Mouse (Mus musculus): Measurements from ENCODE around the gene Glt1d1.
A peak's percentile ranks its signal among the peaks of the same experiment; 100 is the strongest.

Gene Glt1d1

GRCm38 (mm10) chr5:127632167-127633145, at the start of gene Glt1d1, which contains the start of gene Slc15a4:
Glt1d1 (plus strand) TSS chr5:127632262.
Slc15a4 (minus strand) TSS chr5:127632897.
- DNase-seq (ENCODE audit: low spot score in 2 of 2), result no peak

DNA sequence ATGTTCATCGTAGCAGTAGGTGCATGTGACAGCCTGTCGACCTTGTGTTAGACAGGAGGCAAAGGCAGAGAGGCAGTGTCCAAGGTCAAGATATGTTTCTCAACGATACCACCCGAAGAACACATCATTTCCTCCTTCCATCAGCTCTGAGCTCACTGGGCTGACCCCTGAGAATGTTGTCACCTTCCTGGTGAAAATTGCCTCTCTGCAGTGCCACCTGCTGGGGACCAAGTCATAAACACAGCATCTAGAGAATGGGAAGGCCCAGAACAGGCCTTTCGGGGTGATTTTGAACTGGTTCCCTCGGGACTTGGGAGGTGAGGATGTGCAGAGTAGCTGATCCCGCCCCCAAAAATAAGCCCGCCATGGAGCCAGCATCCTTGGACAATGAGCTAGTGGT, 48.4 kb upstream of the Glt1d1 start:
- no peak for DNase-seq (ENCODE audit: low spot score in 2 of 2)

DNA sequence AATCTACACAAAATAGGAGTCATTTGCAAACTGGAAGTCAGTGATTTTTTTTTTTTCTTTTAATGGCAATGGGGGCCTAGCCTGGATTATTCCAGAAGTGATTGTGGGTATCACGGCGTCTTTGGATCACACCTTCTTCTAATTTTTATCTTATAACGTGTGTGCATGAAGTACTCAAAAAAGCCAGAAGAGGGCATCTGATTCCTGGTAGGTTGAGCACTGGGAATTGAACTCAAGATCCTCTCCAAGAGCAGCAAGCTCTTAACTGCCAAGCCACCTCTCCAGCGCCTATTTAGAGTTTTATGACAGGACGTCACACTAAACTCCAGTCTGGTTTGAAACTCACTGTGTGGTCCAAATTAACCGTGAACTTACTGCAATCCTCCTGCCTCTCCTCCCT, 44.2 kb upstream of the Glt1d1 start:
- DNase-seq (ENCODE audit: low spot score in 2 of 2), result no peak

DNA sequence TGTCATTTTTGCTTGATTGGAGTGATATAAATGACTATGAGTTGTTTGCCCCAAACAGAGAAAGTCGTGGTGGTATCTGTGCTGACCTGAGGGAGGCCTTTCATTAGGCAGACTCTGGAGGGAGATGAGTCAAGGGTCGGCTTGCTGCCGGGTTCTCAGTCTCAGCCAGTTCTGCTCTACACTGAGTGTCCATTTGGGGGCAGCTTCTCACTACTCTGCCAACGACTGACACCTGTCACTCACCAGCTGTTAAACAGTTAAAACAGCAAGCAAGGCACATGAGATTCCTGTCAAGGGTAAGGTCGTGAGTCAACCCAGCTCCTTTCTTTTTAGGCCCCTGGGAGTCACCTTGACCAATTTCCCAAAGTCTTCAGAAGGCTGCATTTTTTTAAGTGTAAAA, 39.7 kb upstream of the Glt1d1 start:
- DNase-seq (ENCODE audit: low spot score in 2 of 2), result no peak

DNA sequence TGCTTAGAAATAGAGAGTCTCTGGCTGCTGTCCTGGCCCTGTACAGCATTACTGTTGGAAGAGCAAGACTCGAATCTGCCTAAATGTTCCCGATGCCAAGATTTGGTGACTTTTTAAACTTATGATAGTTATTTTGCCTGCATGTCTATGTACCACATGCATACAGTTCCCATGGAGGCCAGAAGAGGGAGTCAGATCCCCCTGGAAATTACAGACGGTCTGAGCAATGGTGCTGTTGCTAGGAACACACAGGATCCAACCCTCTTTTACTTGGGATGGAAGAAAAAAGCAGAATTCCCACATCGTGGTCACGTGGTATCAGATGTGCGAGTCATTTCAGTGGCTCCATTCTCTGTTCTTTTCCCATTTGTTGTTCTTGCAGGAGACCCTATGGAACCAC, 39.2 kb upstream of the Glt1d1 start:
- DNase-seq (ENCODE audit: low spot score in 2 of 2), result no peak

DNA sequence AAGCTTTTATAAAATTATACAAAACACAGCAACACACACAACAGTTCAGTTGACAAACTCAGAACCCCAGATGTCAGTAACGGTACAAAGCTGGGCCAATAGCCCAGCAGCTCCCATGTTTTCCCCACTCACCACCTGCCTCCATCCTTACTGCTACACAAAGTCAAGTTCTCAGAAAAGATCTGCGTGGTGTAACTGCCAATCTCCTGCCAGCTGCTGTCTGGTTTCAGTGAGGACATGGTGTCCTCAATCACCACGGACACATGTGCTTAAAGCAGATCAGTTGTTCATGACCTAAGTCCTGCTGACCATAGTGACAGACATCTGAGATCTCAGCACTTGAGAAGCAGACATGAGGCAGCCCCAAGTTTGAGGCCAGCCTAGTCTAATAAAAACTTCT, 36.4 kb upstream of the Glt1d1 start:
- DNase-seq (ENCODE audit: low spot score in 2 of 2), result no peak

- no peak for DNase-seq (ENCODE audit: low spot score in 2 of 2)
Measured at GRCm38 (mm10) chr5:127596862-127597261, 35.2 kb upstream of the Glt1d1 start.

GRCm38 (mm10) chr5:127602996-127603395, 29.1 kb upstream of the Glt1d1 start:
- no peak for DNase-seq (ENCODE audit: low spot score in 2 of 2)

DNA sequence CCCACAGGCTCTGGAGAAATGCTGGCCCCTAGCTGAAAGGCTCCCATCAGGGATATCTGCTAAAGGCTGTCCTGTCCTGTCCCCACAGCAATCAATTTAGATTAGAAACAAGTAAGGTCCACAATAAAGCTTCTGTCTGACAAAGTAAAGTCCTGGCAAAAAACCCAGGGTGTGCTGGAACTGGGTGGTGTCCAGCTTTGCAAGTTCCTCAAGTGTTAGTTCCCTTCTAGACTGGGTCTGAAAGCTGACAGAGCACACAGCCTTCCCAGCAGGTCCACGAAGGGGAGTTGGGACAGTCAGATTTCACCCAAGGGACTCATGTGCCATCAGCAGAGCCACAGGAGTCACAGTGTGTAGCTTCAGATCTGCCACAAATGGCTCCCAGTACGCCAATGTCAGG, 24.6 kb upstream of the Glt1d1 start:
- no peak for DNase-seq (ENCODE audit: low spot score in 2 of 2)

GRCm38 (mm10) chr5:127609191-127609714, 22.8 kb upstream of the Glt1d1 start:
- no peak for DNase-seq (ENCODE audit: low spot score in 2 of 2)

DNA sequence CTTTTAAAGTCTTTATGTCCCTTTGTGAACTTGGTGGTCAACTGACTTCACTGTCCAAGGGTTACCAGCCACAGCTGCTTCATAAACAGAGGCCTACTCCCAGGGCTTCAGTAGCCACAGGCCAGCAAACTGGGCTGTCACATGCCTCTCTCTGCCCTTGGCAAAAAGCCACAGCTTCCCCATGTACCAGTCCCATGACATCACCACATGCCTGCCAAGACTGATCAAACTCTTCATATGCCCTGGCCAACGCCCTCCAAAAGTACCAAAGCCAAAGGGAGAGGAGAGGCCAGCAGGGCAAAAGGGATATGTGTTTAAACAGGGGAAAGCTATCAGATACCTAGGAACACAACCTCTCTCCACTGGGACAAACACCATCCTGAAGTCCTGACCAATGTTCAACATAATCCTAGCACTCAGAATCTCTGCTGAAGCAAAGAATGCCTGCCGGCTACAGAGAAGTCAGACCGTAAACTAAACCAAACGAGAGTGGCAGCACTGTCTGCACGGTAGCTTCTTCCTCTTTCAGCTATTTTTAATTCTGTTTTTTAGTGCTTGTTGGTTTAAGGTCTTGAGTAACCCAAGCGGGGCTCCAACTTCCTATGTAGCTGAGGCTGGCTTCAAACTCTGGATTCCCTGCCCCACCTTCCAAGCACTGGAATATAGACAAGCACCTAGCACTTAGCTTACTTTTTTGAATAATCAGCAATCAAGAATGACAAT, 21.1 kb upstream of the Glt1d1 start:
- DNase-seq (ENCODE audit: low spot score in 2 of 2), result peak; percentile 28 to 66

DNA sequence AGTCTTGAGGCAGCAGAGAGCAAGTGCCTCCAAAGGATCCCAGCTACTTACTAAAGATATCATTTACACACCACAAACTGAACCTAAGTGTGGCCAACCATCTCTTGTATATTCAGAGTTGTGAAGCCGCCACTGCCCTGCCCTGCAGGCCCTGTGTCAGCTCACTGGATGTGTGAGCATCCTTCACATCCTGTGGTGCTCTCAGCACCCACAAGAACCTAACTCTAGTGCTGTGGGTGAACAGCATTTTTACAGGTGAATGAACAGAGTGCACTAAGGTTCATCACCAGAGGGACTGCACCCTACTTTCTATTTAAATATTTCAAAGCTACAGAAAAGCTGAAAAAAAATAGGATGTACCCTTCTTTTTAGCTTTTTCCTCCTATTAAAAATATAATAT, 20.2 kb upstream of the Glt1d1 start:
- no peak for DNase-seq (ENCODE audit: low spot score in 2 of 2)

DNA sequence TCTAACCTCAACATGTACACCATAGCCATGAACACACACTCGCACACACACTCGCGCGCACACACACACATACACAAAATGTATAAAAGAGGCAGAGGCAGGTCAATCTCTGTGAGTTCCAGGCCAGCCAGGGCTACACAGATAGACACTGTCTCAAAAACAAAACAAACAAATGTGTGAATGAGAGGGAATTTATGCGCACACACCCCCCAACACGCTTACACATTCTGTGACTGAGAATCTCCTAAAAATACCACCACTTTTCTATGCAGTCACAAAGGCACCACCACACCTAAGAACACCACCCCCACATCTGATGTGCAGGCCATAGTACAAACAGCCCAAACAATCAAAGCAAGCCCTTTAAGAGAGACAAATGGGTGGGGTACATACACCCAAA, 19.7 kb upstream of the Glt1d1 start:
- DNase-seq (ENCODE audit: low spot score in 2 of 2), result no peak

DNA sequence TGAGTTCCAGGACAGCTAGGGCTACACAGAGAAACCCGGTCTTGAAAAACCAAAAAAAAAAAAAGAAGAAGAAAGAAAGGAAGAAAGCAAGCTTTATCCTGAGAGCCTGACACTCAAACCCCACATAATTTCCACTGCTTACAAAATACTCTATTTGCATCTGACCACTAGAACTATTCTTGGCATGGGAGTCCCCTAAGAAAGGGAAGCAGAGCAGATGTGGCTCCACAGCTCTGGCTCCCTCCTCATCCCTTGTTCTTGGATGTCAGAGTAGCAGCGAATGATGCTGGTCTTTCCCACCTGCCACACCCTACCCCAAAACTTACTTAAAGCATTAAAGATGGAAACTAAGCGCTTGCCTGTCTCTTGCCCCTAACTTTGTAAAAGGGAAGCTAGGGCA, 16.6 kb upstream of the Glt1d1 start:
- no peak for DNase-seq (ENCODE audit: low spot score in 2 of 2)

GRCm38 (mm10) chr5:127616151-127616550, 15.9 kb upstream of the Glt1d1 start:
- no peak for DNase-seq (ENCODE audit: low spot score in 2 of 2)

DNA sequence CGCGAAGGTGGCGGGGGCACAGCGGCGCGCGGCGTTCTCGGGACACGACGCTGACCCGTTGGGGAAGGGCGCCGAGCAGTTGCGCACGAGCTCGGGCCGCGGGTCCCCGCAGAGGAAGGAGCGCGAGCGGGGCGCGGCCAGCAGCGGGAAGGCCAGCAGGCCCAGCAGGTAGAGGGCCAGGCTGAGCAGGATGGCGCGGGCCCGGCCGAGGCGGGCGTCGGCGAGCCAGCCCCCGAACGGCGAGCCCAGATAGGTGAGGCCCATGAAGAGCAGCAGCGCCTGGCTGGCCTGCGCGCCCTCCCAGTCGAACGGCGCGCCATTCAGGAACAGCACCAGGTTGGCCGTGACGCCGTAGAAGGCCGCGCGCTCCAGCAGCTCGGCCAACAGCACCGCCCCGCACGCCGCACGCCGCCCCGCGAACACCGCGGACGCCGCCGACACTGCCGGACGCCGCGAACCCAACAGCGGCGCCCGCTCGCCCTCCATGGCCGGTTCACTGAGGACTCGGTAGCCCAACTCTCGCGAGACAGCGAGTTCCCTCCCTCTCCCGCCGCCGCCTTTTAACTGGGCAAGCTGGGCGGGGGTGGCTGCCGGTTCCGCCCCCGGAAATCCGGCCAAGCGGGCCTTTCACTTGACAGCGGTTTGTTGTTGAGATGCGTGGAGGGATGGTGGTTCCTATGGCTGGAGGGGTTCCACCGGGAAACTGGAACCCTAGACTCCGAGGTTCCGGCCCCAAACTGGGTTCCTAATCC, 15.0 kb upstream of the Glt1d1 start:
- peak; percentile 97 to 98 for DNase-seq (ENCODE audit: low spot score in 2 of 2)

- no peak for DNase-seq (ENCODE audit: low spot score in 2 of 2)
Measured at GRCm38 (mm10) chr5:127618834-127619233, 13.2 kb upstream of the Glt1d1 start.

GRCm38 (mm10) chr5:127620371-127620770, 11.7 kb upstream of the Glt1d1 start:
- DNase-seq (ENCODE audit: low spot score in 2 of 2), result no peak

GRCm38 (mm10) chr5:127621108-127621507, 11.0 kb upstream of the Glt1d1 start:
- no peak for DNase-seq (ENCODE audit: low spot score in 2 of 2)

DNA sequence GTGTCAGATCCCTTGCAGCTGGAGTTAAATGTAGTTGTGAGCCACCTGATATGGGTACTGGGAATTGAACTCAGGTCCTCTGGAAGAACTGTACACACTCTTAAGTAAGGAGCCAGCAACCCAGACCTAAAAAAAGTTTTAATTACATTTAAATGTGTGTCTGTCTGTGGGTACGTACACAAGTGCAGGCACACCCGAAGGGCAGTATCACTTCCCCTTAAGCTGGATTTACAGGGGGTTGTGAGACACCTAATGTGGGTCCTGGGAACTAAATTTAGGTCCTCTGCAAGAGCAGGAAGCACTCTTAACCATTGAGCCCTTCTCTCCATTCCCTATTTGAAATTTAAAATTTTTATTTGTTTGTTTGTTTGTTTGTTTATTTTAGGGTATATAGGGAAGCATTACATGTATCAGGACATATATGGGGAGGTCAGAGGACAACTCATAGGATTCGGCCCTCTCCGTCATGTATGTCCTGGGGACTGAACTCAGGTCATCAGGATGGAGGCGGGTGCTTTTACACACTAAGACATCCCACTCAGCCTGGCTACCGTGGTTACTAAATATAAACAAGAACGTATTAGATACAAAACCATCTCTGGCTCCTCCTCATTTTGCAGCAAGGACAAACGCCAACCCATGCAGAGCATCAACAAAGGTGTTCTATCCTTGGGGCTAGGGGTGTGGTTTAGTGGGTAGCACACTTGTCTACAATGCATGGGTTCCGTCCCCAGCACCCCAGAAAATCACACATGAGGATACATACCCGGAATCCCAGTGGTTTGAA, 7.4 kb upstream of the Glt1d1 start:
- DNase-seq (ENCODE audit: low spot score in 2 of 2), result no peak

GRCm38 (mm10) chr5:127627242-127627641, 4.8 kb upstream of the Glt1d1 start:
- no peak for DNase-seq (ENCODE audit: low spot score in 2 of 2)

Data from urinary bladder, postnatal 36 days (tissue).